Mouse (Mus musculus): ENCODE measurements around the gene Notch2. TPM values are rescaled to one million over a fixed set of nuclear protein-coding genes. Genes with fewer than 3 reads are reported as not detected.

Gene Notch2
- polyA plus RNA-seq, 1 experiment from 2014 or later = 21.2 TPM

GRCm38 (mm10) chr3:98050492-98051406 lies 37.4 kb downstream of the Notch2 start:
- Histone ChIP-seq H3K4me1 (peaks cover 84% of the 10 kb centered on the region), H3K9me3 (no peaks in the 10 kb centered on the region), H3K27me3 (ENCODE audit: poor library complexity, severe bottlenecking) (no peaks in the 10 kb centered on the region), H3K4me3 (no peak overlapping the region), H3K36me3 (replicated peaks) (peaks cover 14% of the 10 kb centered on the region), H3K27ac (peak overlapping the region; percentile 32; the same call in 1 of the 2 replicates)
- WGBS = 63% methylated on average over 14 of the region's 14 CpGs
- DNase-seq (ENCODE audit: extremely low spot score, low spot score) = no peak

DNA sequence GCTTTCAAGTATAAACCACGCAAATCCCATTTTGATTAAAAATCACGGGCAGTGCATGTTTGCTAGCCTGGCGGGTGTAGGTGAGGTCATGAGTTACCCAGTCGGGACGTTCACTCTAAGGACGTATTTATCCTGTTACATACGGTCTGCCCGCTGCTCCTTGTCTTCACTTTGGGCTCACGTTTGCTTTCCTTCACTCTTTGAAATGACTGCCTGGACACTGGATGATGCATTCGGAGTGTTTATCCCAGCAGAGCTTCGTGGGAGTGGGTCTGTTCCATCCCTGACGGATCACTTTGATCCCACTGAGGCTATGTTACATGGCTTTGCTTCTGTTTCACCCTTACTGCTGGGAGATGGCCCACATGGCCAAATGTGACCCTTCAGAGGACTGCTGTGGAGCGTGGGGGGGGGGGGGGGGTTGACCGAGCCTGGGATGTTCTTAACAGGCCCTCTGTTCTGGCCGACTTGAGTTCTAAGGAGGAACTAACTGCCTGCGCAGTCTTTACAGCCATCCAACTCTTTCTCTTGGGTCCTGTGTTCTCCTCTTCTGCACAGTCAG lies 38.2 kb downstream of the Notch2 start:
- no peak for DNase-seq (ENCODE audit: extremely low spot score, low spot score)
- Histone ChIP-seq H3K27ac (peak overlapping the region; percentile 25), H3K27me3 (ENCODE audit: poor library complexity, severe bottlenecking) (no peaks in the 10 kb centered on the region), H3K4me1 (peaks cover 84% of the 10 kb centered on the region), H3K4me3 (no peak overlapping the region), H3K36me3 (replicated peaks) (peaks cover 20% of the 10 kb centered on the region), H3K9me3 (no peaks in the 10 kb centered on the region)
- WGBS = 48% methylated on average over 16 of the region's 16 CpGs

- 87% methylated on average over 16 of the region's 16 CpGs for WGBS
- peak overlapping the region; percentile 30; the same call in 1 of the 2 replicates for H3K27ac ChIP-seq
These were observed 39.4 kb downstream of the Notch2 start for GRCm38 (mm10) chr3:98052507-98053430.

GRCm38 (mm10) chr3:98053817-98054216 lies 40.5 kb downstream of the Notch2 start:
- Histone ChIP-seq H3K4me3 (no peak overlapping the region), H3K9me3 (no peaks in the 10 kb centered on the region), H3K27me3 (ENCODE audit: poor library complexity, severe bottlenecking) (no peaks in the 10 kb centered on the region), H3K27ac (0 out of 2 replicates have a peak overlapping the region, but pooled peaks have one; percentile 30), H3K4me1 (peaks cover 89% of the 10 kb centered on the region), H3K36me3 (replicated peaks) (peaks cover 27% of the 10 kb centered on the region)
- WGBS = 88% methylated on average over 1 of the region's 1 CpGs
- DNase-seq (ENCODE audit: extremely low spot score, low spot score) = no peak

More at GRCm38 (mm10) chr3:98052507-98053430, 39.4 kb downstream of the Notch2 start:
- Histone ChIP-seq H3K9me3 (no peaks in the 10 kb centered on the region), H3K27me3 (ENCODE audit: poor library complexity, severe bottlenecking) (no peaks in the 10 kb centered on the region), H3K36me3 (replicated peaks) (peaks cover 23% of the 10 kb centered on the region), H3K4me3 (no peak overlapping the region), H3K4me1 (peaks cover 84% of the 10 kb centered on the region)
- DNase-seq (ENCODE audit: extremely low spot score, low spot score) = no peak

GRCm38 (mm10) chr3:98054334-98055007 lies 41.1 kb downstream of the Notch2 start:
- H3K36me3 ChIP-seq (replicated peaks) = peaks cover 26% of the 10 kb centered on the region
- peaks cover 87% of the 10 kb centered on the region for H3K4me1 ChIP-seq
- peak overlapping the region; percentile 25; the same call in 1 of the 2 replicates for H3K27ac ChIP-seq
- no peak overlapping the region for H3K4me3 ChIP-seq
- no peaks in the 10 kb centered on the region for H3K27me3 ChIP-seq (ENCODE audit: poor library complexity, severe bottlenecking)
- no peaks in the 10 kb centered on the region for H3K9me3 ChIP-seq
- DNase-seq (ENCODE audit: extremely low spot score, low spot score) = no peak
- WGBS = 90% methylated on average over 8 of the region's 8 CpGs

GRCm38 (mm10) chr3:98055008-98055345 lies 41.6 kb downstream of the Notch2 start:
- WGBS = 84% methylated on average over 6 of the region's 6 CpGs
- no peaks in the 10 kb centered on the region for H3K27me3 ChIP-seq (ENCODE audit: poor library complexity, severe bottlenecking)
- H3K36me3 ChIP-seq (replicated peaks) = peaks cover 22% of the 10 kb centered on the region; the same call in 1 of the 2 replicates
- no peaks in the 10 kb centered on the region for H3K9me3 ChIP-seq
- DNase-seq (ENCODE audit: extremely low spot score, low spot score) = no peak
- no peak overlapping the region for H3K4me3 ChIP-seq
- peaks cover 88% of the 10 kb centered on the region for H3K4me1 ChIP-seq
- peak overlapping the region; percentile 25; the same call in 1 of the 2 replicates for H3K27ac ChIP-seq

DNA sequence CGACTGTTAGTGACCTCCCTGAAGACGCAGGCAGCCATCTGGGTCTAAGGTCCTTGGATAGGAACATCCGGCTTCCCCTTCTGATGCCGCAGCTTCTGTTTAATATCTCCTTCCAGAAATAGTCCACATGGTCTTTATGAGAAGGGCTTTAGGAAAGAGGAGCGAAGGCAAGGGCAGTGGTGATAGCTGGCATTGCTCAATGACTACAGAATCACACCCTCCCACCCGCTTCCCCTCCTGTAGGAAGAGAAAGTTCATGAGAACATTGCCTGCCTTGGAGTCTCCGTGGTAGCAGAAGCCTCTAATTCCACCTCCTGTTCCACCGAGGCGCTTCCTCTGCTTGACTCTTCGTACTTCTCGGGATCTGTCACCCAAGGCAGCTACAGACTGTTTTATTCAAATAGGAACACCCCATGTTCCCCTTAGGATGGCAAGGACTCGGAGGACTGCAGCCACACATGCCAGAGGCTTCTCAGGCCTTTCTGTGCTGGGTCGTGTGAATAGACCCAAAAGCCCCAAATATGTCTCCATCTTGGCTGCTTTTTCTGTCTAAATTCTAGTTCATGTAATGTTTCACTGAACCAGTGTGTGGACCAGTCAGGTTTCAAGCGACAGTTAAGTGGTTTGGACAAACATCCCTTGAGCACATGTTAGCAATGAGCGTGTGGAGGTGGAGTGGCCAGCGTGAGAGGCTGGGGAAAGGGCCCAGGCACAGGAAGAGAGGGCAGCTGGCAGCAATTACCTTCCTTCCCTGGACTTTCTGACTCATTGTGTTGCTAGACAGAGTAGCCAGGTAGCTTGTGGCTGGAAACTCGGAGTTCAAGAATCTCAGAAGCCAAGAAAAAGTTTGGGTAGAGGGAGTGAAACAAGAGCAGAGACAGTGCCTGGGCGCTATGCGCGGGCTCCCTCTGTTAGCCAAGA lies 42.7 kb downstream of the Notch2 start:
- DNase-seq (ENCODE audit: extremely low spot score, low spot score) = no peak
- H3K4me3 ChIP-seq = no peak overlapping the region
- no peaks in the 10 kb centered on the region for H3K9me3 ChIP-seq
- WGBS = 86% methylated on average over 20 of the region's 20 CpGs
- no peaks in the 10 kb centered on the region for H3K27me3 ChIP-seq (ENCODE audit: poor library complexity, severe bottlenecking)
- H3K36me3 ChIP-seq (replicated peaks) = peaks cover 22% of the 10 kb centered on the region; the same call in 1 of the 2 replicates
- peak overlapping the region; percentile 48 for H3K27ac ChIP-seq
- H3K4me1 ChIP-seq = peaks cover 88% of the 10 kb centered on the region

GRCm38 (mm10) chr3:98056956-98057365 lies 43.6 kb downstream of the Notch2 start:
- WGBS = 88% methylated on average over 6 of the region's 6 CpGs
- Histone ChIP-seq H3K9me3 (no peaks in the 10 kb centered on the region), H3K36me3 (replicated peaks) (peaks cover 22% of the 10 kb centered on the region; the same call in 1 of the 2 replicates), H3K4me1 (peaks cover 88% of the 10 kb centered on the region), H3K4me3 (no peak overlapping the region), H3K27me3 (ENCODE audit: poor library complexity, severe bottlenecking) (no peaks in the 10 kb centered on the region), H3K27ac (no peak overlapping the region)
- DNase-seq (ENCODE audit: extremely low spot score, low spot score) = no peak

- Histone ChIP-seq H3K4me3 (no peak overlapping the region), H3K4me1 (peaks cover 93% of the 10 kb centered on the region), H3K27ac (no peak overlapping the region)
These were observed 45.7 kb downstream of the Notch2 start for GRCm38 (mm10) chr3:98059076-98059475.

DNA sequence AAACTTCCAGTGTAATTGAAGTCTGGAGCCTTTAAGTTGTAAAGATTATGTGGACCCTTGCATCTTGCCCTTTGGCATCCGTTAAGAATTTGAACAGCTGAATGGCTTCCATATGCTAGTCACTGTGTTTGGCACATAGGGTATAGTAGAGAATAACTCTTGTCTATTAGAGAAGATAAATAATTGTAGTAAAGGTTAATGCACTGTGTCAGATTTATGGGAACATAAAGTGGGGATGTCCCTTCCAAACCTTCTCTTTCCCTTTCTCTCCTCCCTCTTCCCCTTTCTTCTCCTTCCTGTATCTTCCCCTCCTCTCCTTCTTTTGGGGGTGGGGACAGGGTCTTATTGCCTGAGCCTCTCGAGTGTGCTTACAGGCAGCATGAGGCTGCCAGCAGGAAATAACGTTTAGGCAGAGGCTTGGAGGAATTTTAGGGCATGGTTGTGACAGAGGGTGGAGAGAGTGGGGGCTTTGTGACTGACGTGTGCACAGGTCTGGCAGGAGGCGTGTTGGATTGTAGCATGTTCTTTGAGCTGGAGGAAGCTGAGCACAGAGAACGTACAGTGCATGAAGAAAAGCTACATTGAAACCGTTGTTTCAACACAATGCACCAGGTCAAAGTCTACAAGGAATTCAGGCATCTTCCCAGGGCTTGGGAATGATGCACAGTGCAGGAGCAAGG lies 47.8 kb downstream of the Notch2 start:
- Histone ChIP-seq H3K4me1 (peaks cover 83% of the 10 kb centered on the region), H3K9me3 (no peaks in the 10 kb centered on the region), H3K27me3 (ENCODE audit: poor library complexity, severe bottlenecking) (no peaks in the 10 kb centered on the region), H3K36me3 (replicated peaks) (peaks cover 14% of the 10 kb centered on the region; the same call in 1 of the 2 replicates), H3K27ac (peak overlapping the region; percentile 88), H3K4me3 (no peak overlapping the region)
- 42% methylated on average over 7 of the region's 7 CpGs for WGBS
- no peak for DNase-seq (ENCODE audit: extremely low spot score, low spot score)

More at GRCm38 (mm10) chr3:98059076-98059475, 45.7 kb downstream of the Notch2 start:
- 86% methylated on average over 4 of the region's 4 CpGs for WGBS
- no peaks in the 10 kb centered on the region for H3K27me3 ChIP-seq (ENCODE audit: poor library complexity, severe bottlenecking)
- H3K36me3 ChIP-seq (replicated peaks) = peaks cover 16% of the 10 kb centered on the region; the same call in 1 of the 2 replicates
- H3K9me3 ChIP-seq = no peaks in the 10 kb centered on the region
- DNase-seq (ENCODE audit: extremely low spot score, low spot score) = no peak

Data from forebrain, embryonic 10.5 days (tissue).